Mouse (Mus musculus): ENCODE data around the gene Hnrnpl.

The Hnrnpl gene

GRCm38 (mm10) chr7:28831411-28832125 lies 23.2 kb downstream of the Hnrnpl start:
- no peak for DNase-seq

GRCm38 (mm10) chr7:28832137-28832536 lies 23.8 kb downstream of the Hnrnpl start:
- DNase-seq: no peak

GRCm38 (mm10) chr7:28833723-28834347 lies 25.5 kb downstream of the Hnrnpl start, which contains the start of gene Lgals4:
Gene Lgals4, plus strand, starts transcription at chr7:28833854.
- no peak for DNase-seq

GRCm38 (mm10) chr7:28836936-28837335 lies 28.6 kb downstream of the Hnrnpl start:
- DNase-seq: no peak

- DNase-seq: no peak
These were observed 30.0 kb downstream of the Hnrnpl start for GRCm38 (mm10) chr7:28838331-28838730.

GRCm38 (mm10) chr7:28847273-28847672 lies 38.9 kb downstream of the Hnrnpl start:
- DNase-seq: no peak

- DNase-seq: no peak
These were observed 41.4 kb downstream of the Hnrnpl start for GRCm38 (mm10) chr7:28849700-28850236.

GRCm38 (mm10) chr7:28850642-28851041 lies 42.3 kb downstream of the Hnrnpl start:
- no peak for DNase-seq

GRCm38 (mm10) chr7:28859953-28860352 lies 51.6 kb downstream of the Hnrnpl start:
- DNase-seq: no peak

GRCm38 (mm10) chr7:28860898-28861297 lies 52.6 kb downstream of the Hnrnpl start:
- no peak for DNase-seq

GRCm38 (mm10) chr7:28862817-28863499 lies 54.6 kb downstream of the Hnrnpl start:
- no peak for DNase-seq

- no peak for DNase-seq
These were observed 55.2 kb downstream of the Hnrnpl start, which contains the start of gene Lgals7 for GRCm38 (mm10) chr7:28863540-28863939. Gene Lgals7, plus strand, starts transcription at chr7:28863853.

GRCm38 (mm10) chr7:28864288-28864750 lies 56.0 kb downstream of the Hnrnpl start:
- no peak for DNase-seq

GRCm38 (mm10) chr7:28865481-28866300 lies 57.4 kb downstream of the Hnrnpl start:
- DNase-seq: peak; percentile 73

- no peak for DNase-seq
These were observed 58.6 kb downstream of the Hnrnpl start for GRCm38 (mm10) chr7:28866769-28867507.

GRCm38 (mm10) chr7:28867508-28868340 lies 59.4 kb downstream of the Hnrnpl start:
- DNase-seq: peak; percentile 85

GRCm38 (mm10) chr7:28870901-28871664 lies 62.7 kb downstream of the Hnrnpl start:
- no peak for DNase-seq
